Mouse (Mus musculus) spleen, postnatal 4 days (tissue): ENCODE measurements around the gene Rab8a.
A peak's percentile ranks its signal among the peaks of the same experiment; 100 is the strongest.

ENCODE experiments used
- DNase-seq, 2 experiments: peaks; one replicate each; pipeline ENCODE4 v3.0.0; 2022; ENCODE audit warnings: low spot score in 2 of 2

The Rab8a gene

DNA sequence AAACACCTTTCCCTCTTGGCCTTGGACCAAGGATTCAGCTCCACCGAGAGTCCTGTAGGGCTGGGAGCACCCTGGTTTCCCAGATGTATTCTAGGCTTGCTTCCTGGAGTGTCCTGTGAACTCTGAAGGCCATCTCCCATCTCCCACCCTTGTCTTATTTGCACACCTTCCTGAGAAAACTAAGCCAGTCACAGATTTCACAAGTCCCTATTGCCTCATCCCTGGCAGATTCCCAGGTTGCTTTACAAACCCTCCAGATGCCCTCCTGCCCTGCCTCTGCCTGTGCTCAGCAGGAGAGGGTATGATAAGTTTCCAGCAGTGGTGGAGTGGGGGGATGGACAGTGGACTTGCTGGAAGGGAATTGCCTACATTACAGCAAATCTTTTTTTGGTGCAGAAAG is 14.9 kb upstream of the Rab8a start:
- DNase-seq = no peak

DNA sequence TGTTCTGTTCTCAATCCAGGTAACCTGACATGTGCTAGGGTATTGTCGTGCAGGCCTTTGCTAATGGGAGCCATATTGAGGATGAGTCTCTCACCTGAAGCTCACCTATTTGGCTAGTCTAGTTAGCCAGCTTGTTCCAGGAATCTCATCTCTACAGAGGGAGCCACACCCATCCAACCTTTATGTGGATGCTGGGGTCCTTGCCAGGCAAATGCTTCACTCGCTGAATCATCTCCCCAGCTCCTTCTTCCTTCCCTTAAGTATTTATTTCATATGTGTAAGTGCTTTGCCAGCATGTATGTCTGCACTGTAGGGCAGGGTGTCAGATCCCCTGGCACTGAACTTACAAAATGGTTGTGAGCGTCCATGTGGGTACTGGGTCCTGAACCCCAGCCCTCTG is 14.4 kb upstream of the Rab8a start:
- no peak for DNase-seq

DNA sequence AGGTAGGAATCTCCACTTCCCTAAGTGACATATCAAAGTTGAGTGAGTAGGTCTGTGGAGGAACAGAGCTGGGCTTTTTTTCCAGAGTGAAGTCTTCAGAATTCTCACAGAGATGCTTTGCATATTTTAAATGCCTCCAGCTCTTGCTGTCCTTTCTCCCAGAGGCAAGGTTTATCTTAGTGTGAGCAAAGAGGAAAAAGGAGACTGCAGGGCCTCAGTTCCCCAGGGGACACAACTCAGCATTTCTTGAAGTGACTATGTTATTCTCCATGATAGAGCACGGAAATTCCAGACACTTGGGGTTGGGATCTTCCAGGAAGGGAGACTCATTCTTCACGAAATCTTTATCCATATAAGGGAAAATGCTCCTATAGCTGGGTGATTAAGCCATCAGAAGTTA is 13.7 kb upstream of the Rab8a start:
- DNase-seq = no peak

DNA sequence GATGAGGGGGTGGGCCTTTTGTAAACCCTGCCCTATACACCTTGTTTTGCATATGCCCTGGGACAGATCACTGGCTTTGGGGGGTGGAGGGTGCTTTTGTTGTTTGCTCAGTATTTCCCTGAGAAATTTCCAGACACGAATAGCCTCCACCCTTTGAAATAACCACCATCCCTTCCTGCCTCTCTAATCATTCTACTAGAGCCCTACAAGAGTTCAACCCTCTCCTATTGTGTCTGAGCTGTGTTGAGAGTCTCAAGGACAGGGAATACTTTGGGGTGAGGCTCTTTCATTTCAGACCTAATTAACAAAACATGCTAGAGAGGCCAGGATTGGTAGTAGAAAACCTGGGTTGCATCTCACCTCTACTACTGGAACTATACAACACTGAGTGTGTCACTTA is 11.9 kb upstream of the Rab8a start:
- DNase-seq = no peak

DNA sequence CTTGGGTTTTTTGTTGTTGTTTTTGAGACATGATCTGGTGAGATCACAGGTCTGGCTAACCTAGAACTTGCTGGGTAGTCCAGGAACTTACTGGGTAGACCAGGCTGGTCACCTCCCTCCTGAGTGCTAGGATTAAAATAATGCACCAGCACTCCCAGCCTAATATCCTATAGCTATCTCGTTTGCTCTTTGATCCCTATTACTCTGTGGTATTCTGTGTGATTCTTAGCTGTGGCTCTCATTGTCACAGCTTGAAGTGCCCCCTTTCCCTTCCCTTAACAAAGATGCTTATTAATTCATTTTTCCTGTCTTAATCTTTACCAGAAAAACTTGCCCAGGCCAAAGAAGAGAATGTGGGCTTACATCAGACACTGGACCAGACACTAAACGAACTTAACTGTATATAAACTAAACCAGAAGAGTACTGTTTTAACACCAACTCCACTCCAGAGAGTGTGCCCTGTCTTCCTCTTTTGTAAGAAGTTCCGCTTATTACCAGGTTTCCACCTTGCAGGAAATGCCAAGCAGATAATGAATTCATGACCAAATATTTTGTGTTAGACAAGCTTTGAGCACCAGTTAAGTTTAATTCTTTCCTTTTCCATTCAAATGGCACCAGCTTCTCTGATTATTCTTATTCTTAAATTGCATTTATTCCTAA is 9.5 kb upstream of the Rab8a start:
- no peak for DNase-seq

DNA sequence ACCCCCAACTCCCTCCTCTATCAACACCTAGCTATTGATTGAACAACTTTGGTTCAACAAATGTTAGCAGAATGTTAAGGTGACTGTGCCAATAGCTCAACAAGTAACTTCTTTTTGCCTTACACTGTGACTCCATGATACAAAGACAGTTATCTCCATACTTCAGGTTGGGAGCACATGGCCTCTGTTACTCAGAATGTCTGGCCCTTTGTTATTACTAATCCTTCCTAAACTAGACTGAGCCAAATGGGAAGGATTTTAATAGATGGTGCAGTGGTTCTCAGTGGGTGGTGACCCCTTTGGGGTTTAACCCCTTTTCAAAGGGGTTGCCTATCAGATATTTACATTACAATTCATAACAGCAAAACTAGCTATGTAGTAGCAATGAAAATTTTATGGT is 7.6 kb upstream of the Rab8a start:
- no peak for DNase-seq

DNA sequence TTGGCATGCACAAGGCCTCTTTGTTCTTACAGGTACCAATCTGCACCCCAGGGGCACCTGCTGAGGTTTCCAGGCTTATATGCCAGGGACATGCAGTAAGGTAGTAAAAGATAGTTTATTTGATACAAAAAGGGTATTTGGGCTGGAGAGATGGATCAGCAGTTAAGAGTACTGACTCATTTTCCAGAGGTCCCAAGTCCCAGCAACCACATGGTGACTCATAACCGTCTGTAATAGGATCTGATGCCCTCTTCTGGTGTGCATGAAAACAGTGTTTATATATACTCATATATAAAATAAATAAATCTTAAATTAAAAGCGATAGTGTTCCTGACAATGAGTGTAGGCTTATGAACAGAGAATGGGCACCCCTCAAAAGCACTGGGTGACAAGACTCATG is 2.9 kb upstream of the Rab8a start:
- DNase-seq = no peak

DNA sequence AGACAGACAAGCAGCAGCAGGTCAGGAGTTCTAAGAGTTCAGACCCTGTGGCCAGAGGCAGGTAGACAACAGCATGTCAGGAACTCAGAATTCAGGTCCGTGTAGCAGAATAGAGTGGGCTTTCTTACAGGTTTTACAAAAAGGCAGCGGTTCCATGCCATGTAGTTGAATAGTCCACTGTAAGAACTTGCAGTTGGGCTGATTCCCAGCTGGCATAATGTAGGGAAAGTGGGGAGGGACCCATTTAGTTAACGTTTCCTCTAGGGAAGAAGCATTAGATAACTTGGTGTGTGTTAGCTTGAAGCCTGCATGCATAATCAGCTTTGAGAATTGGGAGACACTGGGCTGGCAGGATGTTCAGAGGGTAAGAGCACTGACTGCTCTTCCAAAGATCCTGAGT is 2.3 kb upstream of the Rab8a start:
- no peak for DNase-seq

DNA sequence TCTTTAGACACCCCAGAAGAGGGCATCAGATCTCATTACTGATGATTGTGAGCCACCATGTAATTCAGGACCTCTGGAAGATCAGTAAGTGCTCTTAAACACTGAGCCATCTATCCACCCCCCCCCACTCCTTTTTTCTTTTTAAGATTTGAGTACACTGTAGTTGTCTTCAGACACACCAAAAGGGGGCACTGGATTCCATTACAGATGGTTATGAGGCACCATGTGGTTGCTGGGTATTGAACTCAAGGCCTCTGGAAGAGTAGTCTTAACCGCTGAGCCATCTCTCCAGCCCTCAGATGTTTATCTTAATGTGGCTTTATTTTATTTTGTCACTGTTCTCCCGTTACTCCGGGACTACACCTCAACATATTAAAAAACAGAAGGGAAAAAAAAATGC is 993 bp upstream of the Rab8a start:
- no peak for DNase-seq

DNA sequence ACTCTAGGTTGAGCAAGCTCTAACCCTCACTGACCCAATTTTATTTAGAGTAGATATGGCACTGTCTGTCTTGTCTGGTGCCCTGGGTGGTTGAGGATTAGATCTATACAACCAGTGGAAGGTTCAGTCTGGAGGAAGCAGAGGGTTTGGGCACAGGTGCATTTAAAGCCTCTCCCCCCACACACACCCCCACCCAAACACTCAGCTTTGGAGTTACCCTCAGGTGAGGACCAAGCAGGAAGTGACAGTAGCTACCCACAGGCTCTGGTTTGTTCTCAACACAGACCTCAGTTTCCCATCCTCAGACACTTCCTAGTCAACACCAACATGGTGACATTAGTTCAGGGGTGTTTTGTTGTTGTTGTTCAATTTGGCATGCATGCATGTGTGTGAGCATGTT is 1.8 kb downstream of the Rab8a start:
- no peak for DNase-seq

DNA sequence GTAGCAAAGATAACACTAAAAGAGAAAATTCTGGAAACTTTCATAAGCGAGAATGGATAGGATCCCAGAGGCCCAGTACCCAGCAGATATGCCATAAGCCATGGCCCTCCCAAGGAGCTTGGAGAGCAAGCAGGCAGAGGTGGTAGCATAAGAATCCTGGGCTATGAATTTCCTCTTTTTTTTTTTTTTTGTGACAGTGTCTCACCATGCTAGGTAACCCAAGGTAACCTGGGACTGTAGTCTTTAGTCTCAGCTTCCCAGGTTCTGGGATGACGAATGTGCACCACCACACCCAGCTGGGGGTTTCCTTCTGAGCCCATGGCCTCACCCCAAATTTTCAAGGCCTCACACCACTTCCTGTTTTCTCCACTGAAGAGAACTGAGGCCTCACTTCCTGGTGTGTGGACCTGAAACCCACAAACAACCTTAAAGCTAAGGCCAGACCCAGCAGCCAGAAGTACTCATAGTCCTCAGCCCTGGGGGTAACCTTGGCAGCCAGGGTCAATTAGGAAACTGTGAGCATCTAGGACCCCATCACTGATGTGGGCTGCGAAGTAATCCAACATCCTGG is 8.2 kb downstream of the Rab8a start:
- peak in 1 of 2 experiments; percentile 53 for DNase-seq

DNA sequence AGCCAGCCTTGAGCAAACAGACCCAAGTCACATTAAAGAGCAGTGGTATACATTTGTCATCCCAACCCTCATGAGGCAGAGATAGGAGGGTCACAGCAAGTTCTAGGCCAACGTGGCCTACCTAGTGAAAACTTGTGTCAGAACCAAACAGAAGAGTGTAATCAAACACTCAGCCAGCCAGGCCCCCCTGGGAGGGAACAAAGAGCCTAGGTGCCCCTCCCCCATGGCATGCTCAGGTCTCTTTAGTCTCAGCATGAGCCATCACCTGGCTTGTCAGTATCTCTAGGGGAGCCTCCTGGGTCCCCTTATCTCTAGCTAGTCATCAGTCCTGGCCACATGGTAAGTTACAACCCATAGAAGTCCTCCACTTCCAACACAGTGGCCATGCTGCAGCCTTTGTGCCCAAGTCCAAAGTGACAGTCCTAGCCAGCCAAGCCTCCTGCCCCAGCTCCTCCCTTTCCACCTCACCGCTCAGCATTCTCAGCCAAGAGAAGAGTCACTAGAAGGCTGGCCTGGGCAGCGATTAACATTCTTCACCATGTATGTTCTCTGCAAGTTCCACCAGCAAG is 8.8 kb downstream of the Rab8a start:
- peak in 1 of 2 experiments; percentile 39 for DNase-seq

DNA sequence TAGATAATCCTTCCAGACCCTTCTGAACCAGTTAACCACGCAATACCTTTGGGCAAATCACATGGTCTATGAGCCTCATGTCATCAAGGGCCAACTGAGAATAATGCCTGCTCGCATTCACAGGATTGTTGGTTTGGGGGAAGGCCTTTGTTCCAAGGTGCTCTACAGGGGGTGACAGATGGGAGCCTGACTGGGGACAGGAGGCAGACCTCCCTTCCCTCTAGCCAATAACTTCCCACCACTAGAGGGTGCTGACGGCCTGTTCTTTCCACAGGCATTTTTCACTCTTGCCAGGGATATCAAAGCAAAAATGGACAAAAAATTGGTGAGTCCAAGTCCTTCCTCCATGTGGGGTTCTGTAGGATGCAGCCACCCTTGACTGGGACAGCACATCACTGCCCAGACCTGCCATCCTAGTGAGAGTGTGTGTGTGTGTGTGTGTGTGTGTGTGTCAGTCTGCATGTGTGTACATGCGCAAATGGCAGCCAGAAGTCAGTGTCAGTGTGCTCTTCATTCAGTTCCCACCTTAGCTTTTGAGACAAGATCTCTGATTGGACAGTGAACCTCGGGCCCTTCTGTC is 16.4 kb downstream of the Rab8a start:
- DNase-seq = peak; percentile 69 to 89

DNA sequence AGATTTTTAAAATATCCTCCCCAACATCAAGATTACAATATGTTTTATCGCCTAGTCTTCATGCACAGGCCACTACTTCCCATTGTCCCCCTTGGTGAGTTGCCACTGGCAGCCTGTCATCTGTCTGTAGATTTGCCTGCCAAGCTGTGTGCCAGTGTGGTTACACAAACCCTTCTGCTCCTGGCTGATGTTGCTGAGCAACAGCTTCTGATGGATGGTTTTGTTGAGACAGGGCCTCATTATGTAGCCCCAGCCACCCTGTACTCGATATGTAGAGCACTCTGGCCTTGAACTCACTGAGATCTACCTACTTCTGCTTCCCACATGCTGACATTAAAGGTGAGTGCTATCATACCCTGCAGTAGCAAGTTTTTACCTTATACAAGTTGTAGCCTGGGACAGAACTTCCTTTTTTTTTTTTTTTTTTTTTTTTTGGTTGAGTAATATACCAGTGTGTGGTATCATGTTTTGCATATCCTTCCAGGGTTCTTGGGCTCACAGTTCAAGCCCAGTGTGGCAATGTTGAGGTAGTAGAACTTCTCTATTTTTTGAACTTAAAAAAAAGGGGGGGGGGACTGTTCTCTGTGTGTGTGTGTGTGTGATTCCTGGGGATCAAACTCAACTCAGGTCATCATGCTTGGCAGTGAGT is 22.7 kb downstream of the Rab8a start:
- no peak for DNase-seq

DNA sequence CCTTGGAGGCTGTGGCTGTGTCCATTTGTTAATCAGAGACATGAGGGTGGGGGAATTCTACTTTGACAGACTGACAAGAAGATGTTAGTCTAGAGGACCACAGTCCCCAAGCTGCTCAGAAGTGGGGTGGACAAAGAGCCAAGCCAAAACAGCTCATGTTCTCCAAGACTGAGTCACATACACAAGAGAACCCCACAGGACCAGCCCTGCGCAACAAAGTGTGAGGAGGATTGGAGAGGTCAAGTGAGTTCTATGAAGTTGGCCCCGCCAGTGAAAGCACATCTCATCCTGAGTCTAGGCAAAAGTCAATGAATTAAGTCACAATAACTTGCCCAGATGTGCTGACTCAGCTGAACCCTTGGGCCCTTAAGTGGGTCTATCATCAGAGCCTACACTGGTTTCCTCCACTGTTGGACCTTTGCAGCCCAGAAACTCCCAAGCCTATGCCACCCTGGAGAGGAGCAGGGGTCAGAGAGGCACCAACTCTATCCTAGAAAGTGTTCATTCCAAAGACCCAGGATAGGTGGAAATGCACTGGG is 26.9 kb downstream of the Rab8a start:
- DNase-seq = no peak

DNA sequence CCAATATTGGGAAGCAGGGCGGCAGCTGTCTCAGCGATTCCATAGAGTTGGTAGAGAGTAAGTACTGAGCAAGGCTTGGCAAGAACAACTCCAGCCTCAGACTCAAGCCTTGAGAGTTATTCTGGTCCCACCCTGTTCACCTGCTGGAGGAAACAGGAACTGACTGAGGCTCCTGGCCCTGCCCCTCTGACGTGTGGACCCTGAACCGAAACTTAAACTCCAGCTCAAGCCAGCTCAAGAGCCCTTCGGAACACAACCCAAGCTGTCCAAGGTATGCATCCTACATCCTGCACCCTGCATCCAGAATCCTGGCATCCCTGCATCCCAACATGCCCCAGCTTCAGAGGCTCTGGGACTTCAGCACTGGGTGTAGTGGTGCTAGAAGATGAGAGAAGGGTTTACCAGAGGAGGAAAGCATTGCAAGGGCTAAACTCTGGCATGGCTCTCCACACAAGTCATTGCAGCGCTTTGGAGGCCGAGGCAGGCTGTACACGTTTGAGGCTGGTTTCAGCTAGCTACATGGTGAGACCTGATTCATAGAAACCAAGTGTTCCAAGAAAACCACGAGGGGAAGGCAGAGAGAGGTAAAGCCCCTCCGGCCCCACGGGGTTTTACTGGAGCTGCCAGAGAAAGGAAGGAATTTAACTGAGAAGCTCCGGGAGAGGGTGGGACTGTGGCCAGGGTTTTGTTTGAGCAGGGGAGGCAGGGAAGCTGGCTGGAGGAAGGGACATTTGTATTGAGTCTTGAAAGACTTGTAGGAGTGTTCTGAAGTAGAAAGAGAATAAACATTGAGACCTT is 28.6 kb downstream of the Rab8a start, which contains the start of gene Hsh2d:
TSS of gene Hsh2d (plus strand) at position 222 of the 798 bp plus-strand sequence.
- DNase-seq = peak; percentile 50 to 76

DNA sequence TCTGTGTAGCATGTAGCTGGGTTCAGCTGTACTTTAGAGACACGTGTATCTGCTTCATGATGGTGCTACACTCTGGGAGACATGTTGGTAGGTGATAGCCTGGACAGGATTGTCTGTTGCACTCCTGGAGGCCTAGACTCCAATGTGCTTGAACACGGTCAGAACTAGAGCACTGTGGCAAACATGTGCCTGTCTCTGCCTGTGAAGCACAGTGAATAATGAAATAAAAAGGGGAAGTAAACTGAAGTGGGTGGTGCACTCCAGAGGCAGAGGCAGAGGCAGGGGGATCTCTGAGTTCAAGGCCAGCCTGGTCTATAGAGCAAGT is 29.2 kb downstream of the Rab8a start:
- no peak for DNase-seq

DNA sequence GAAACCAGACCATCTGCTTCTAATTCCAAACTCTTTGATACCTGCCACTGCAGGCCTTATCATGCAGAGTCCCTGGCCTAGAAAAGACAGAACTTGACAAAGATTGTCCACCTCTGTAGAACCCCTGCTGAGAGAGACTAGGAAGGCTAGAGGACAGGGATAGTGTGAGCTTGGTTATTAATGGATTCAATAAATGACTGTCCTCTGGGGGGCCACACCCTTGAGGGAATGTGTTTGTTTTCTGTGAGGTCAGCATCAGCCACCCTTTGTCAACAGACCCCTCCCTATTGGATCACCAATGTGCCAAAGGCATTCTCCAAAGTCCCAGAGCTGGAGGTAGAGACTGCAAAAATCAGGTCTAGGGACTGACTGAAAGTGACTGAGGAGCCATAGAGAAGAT is 31.1 kb downstream of the Rab8a start:
- DNase-seq = no peak

DNA sequence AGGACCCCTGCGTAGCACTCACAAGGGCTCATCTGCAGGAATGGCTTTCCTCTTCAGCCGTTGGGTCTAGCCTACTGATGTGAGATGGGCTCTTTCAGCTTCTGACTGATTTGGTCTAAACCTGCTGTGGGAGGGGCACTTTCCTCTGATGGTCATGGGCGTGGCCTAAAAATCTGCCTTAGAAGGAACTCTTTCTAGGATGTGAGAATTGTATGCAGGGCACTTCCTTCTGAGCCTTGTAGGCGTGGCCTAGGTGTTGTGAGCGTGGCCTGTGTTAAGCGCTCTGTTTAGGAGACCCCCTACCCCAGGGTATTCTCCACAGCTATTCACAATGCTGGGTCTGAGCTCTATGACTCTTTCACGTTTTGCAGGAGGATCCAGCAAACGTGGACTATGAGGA is 37.0 kb downstream of the Rab8a start:
- no peak for DNase-seq

DNA sequence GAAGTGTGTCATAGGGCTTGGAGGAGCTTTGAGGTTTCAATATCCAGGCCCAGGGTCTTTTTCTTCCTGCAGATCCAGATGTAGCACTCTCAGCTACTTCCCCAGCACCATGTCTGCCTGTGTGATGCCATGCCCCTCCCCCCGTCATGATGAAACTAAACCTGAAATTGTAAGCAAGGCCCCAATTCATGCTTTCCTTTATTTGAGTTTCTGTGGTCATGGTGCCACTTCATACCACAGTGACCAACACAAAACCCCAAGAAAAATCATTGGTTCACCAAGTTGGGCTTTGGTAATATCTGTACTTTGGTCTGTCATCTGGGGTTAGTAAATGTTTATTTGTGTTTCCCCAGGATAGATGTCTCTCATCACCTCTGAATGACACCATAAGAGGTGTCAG is 47.6 kb downstream of the Rab8a start:
- DNase-seq = no peak

DNA sequence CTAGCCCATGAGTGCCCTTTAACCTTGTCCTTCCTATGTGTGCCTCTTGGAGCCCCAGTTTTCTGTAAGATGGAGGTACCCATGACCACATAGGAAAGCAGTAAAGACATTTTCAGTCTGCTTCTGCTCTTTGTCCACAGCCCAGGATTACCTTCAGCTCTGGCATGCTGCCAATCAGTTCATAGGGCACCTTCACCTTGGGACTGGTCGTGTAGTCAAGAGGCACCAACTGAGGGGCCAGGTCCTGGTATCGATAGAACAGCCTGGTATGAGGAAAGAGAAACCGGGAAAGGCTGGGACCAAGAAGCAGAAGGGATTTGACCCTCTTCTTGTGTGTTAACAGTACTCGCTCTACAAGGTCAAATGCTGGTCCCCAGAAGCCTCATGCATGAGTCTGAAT is 49.2 kb downstream of the Rab8a start:
- DNase-seq = no peak

DNA sequence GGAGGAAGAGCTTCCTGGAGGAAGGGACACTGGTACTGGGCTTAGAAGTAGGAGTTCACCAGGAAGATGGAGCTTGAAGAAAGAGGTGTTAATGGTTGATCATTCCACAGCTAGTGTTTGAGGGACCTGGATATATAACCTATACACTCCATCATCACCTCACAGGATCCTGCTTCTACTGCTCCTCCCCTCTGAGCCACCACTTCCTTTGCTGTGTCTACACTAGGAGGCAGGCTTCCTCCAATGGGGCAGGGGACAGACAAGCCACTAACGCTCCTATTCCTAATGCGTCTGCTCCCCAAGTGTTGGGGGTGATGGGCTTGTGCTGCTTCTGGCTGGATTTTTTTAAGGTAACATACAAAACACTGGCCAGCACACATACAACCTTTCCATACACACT is 49.7 kb downstream of the Rab8a start:
- no peak for DNase-seq
